Mouse (Mus musculus): Measurements from ENCODE around the gene Mettl23. TPM values are rescaled to one million over a fixed set of nuclear protein-coding genes. Genes with fewer than 3 reads are reported as not detected.
"Not testable (repeated sequence)": the region's sequence is repeated elsewhere in the genome, so short reads cannot be mapped to it uniquely, and the experiment has no call there.

Mettl23 gene
- polyA plus RNA-seq, 1 experiment from 2014 or later: 58.9 TPM

GRCm38 (mm10) chr11:116881440-116881839, 38.4 kb downstream of the Mettl23 start:
- no peak overlapping the region for H3K27ac ChIP-seq
- H3K27me3 ChIP-seq (ENCODE audit: insufficient read depth, poor library complexity, severe bottlenecking): peaks cover 17% of the 10 kb centered on the region
- H3K4me1 ChIP-seq: peaks cover 13% of the 10 kb centered on the region
- no peak for DNase-seq (ENCODE audit: low spot score)
- H3K4me3 ChIP-seq: no peak overlapping the region
- H3K9me3 ChIP-seq: no peaks in the 10 kb centered on the region
- H3K36me3 ChIP-seq: no peaks in the 10 kb centered on the region
- WGBS: 82% methylated on average over 5 of the region's 5 CpGs

DNA sequence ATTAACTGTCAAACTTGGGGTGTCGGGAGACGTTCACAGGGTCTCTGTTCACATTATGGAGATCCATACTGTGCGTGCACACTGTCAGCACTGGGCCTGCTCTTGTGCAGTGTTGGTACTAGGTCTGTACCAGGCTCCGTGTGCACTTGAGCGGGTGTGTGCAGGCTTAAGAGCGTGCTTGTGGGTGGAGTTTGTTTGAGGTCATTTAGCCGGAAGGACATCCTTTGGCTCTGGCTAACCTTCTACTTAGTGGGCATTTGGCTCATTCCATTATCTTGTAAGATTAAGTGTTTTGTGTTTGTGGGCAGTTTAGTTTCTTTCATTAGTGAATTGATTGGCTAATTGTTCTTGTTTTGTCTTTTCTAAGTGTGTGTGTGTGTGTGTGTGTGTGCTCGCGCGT, 39.4 kb downstream of the Mettl23 start:
- Histone ChIP-seq H3K9me3 (no peaks in the 10 kb centered on the region), H3K4me3 (no peak overlapping the region), H3K27me3 (ENCODE audit: insufficient read depth, poor library complexity, severe bottlenecking) (peaks cover 27% of the 10 kb centered on the region), H3K36me3 (no peaks in the 10 kb centered on the region), H3K4me1 (peaks cover 13% of the 10 kb centered on the region), H3K27ac (no peak overlapping the region)
- 77% methylated on average over 10 of the region's 10 CpGs for WGBS
- no peak for DNase-seq (ENCODE audit: low spot score)

DNA sequence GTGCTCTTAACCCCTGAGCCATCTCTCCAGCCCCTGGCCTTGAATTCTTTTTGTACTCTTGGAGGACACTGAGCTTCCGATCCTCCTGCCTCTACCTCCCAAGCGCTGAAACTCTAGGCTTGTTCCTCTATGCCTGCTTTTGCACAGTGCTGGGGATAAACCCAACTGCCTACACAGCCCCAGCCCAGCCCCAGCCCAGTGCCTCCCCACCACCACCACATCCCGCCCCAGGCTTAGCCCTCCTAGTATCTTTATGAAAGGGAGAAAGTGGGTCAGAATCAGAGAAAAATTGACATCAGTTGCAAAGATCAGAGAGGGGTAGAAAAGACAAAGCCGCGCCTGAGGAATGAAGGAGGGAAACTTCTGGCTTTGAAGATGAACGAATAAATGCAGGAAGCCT, 41.0 kb downstream of the Mettl23 start:
- Histone ChIP-seq H3K27me3 (ENCODE audit: insufficient read depth, poor library complexity, severe bottlenecking) (peaks cover 36% of the 10 kb centered on the region), H3K36me3 (no peaks in the 10 kb centered on the region), H3K4me1 (peaks cover 13% of the 10 kb centered on the region), H3K27ac (no peak overlapping the region), H3K4me3 (no peak overlapping the region), H3K9me3 (no peaks in the 10 kb centered on the region)
- DNase-seq (ENCODE audit: low spot score): no peak
- 86% methylated on average over 6 of the region's 6 CpGs for WGBS

- WGBS: 5% methylated on average over 27 of the region's 28 CpGs
- 0 out of 2 replicates have a peak overlapping the region, but pooled peaks have one; percentile 22 for H3K27ac ChIP-seq
- H3K4me1 ChIP-seq: peaks cover 13% of the 10 kb centered on the region
- peaks cover 43% of the 10 kb centered on the region for H3K27me3 ChIP-seq (ENCODE audit: insufficient read depth, poor library complexity, severe bottlenecking)
- no peaks in the 10 kb centered on the region for H3K36me3 ChIP-seq
- H3K4me3 ChIP-seq: peak overlapping the region; percentile 52
- H3K9me3 ChIP-seq: no peaks in the 10 kb centered on the region
- peak; percentile 83 for DNase-seq (ENCODE audit: low spot score)
Observed at GRCm38 (mm10) chr11:116885275-116886151, 42.4 kb downstream of the Mettl23 start.

DNA sequence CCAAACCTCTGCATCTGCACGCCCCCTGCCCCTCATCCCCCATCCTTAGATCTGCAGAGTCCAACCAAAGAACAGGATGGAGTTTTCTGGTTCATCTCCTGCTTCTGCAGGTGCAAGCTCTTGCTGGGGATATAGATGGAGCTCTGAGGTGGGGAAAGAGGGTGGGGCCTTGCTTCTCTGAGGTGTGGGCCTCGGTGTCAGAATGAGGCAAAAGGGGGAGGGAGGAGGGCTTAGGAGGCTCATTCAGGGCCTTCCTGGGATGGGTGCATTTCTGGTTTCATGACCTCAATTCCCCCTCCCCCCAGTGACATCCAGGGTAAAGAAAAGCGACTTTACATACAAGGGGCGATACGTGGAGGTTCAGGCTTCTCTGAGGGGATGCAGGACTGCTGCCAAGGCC, 44.1 kb downstream of the Mettl23 start:
- H3K4me3 ChIP-seq: no peak overlapping the region
- no peaks in the 10 kb centered on the region for H3K9me3 ChIP-seq
- no peak overlapping the region for H3K27ac ChIP-seq
- WGBS: 55% methylated on average over 5 of the region's 5 CpGs
- no peaks in the 10 kb centered on the region for H3K36me3 ChIP-seq
- no peak for DNase-seq (ENCODE audit: low spot score)
- H3K27me3 ChIP-seq (ENCODE audit: insufficient read depth, poor library complexity, severe bottlenecking): peaks cover 46% of the 10 kb centered on the region
- peaks cover 13% of the 10 kb centered on the region for H3K4me1 ChIP-seq

DNA sequence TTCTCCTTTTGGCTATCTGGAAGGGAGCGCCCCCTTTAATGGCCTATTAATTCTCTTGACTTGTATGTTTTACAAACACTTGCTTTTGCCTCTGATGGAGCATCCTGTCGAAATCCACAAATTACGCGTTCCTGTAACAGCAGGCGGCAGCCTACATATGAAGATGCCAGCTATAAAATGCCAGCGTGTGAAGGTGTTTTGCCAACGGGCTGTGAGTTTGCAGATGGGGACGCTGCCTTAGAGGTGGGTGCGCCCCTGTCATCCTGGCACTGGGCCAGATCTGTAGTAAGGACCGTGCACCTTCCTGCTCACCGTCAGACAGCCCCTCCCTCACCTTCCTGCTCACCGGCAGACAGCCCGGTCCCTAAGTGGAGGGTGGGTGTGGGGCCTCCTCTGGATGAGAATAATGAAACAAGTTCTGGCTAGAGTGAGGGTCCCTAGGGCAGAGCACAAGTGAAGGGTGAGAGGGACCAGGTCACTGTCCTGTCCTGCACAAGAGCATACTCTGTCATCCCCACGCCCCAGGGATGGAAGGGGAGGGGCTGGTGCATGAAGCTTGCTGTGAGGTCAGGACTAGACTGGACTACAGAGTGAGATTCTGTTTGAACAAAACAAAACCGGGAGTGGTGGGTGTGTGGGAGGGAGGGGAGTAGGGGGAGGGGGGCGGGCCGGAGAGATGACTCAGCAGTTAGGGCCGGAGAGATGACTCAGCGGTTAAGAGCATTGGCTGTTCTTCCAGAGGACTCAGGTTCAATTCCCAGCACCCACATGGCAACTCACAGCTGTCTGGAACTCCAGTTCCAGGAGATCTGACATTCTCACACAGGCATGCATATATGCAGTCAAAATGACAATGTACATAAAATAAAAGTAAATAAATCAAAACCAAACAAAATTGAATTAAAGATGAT, 50.7 kb downstream of the Mettl23 start:
- no peaks in the 10 kb centered on the region for H3K9me3 ChIP-seq
- H3K27ac ChIP-seq: no peak overlapping the region
- 72% methylated on average over 19 of the region's 19 CpGs for WGBS
- H3K36me3 ChIP-seq: no peaks in the 10 kb centered on the region
- DNase-seq (ENCODE audit: low spot score): no peak
- H3K4me1 ChIP-seq: peaks cover 14% of the 10 kb centered on the region
- peaks cover 14% of the 10 kb centered on the region for H3K27me3 ChIP-seq (ENCODE audit: insufficient read depth, poor library complexity, severe bottlenecking)
- H3K4me3 ChIP-seq: no peak overlapping the region

DNA sequence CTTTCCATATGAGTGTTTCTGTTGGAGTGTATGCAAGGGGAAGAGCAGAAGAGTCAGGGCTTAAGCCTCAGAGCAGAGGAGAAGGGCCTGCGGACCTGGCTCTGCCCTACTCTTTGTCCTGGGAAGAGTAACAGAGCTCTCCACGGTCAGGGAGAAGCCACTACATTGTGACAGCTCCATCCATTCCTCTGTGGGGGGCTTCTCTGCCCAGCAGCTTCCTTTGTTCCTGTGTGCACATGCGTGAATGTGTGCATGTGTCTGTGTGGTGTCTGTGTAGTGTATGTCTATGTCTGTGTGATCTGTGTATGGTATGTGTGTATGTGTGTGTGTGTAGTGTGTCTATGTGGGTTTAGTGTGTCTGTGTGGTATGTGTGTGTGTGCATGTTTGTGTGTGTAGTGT, 52.3 kb downstream of the Mettl23 start:
- Histone ChIP-seq H3K9me3 (no peaks in the 10 kb centered on the region), H3K36me3 (no peaks in the 10 kb centered on the region)
- 90% methylated on average over 3 of the region's 3 CpGs for WGBS

GRCm38 (mm10) chr11:116899247-116899646, 56.2 kb downstream of the Mettl23 start:
- Histone ChIP-seq H3K9me3 (no peaks in the 10 kb centered on the region), H3K4me1 (peaks cover 13% of the 10 kb centered on the region), H3K27ac (no peak overlapping the region), H3K4me3 (no peak overlapping the region), H3K27me3 (ENCODE audit: insufficient read depth, poor library complexity, severe bottlenecking) (peaks cover 17% of the 10 kb centered on the region; the same call in 1 of the 2 replicates), H3K36me3 (no peaks in the 10 kb centered on the region)
- 90% methylated on average over 12 of the region's 12 CpGs for WGBS
- no peak for DNase-seq (ENCODE audit: low spot score)

More for the DNA sequence above, 52.3 kb downstream of the Mettl23 start:
- H3K4me1 ChIP-seq: peaks cover 17% of the 10 kb centered on the region
- peaks cover 12% of the 10 kb centered on the region for H3K27me3 ChIP-seq (ENCODE audit: insufficient read depth, poor library complexity, severe bottlenecking)
- no peak overlapping the region for H3K27ac ChIP-seq
- no peak overlapping the region for H3K4me3 ChIP-seq
- DNase-seq (ENCODE audit: low spot score): no peak

- Histone ChIP-seq H3K27me3 (ENCODE audit: insufficient read depth, poor library complexity, severe bottlenecking) (peaks cover 39% of the 10 kb centered on the region), H3K4me1 (peaks cover 16% of the 10 kb centered on the region)
- H3K27ac ChIP-seq; H3K4me3 ChIP-seq; H3K9me3 ChIP-seq; DNase-seq (ENCODE audit: low spot score); H3K36me3 ChIP-seq: not testable (repeated sequence)
- WGBS: 86% methylated on average over 10 of the region's 10 CpGs
Observed at GRCm38 (mm10) chr11:116902588-116902987, 59.5 kb downstream of the Mettl23 start.

Other genes starting within 250 kb of the Mettl23 start
- gene Rhbdf2, start 216.3 kb upstream of the Mettl23 start, polyA plus RNA-seq (2016; fragmentation: Nextera tagmentation; extraction: Ambion mirVana): 6.7 and 8.7 TPM in 2 replicates
- 0.60 and 0.78 TPM in 2 replicates for gene Prcd, start 189.7 kb upstream of the Mettl23 start, polyA plus RNA-seq (2016; fragmentation: Nextera tagmentation; extraction: Ambion mirVana)
- gene Cygb, start 189.0 kb upstream of the Mettl23 start, polyA plus RNA-seq (2016; fragmentation: Nextera tagmentation; extraction: Ambion mirVana): 1.0 and 2.8 TPM in 2 replicates
- not detected in 2 replicates for gene St6galnac1, start 67.8 kb upstream of the Mettl23 start, polyA plus RNA-seq (2016; fragmentation: Nextera tagmentation; extraction: Ambion mirVana)
- gene Mxra7, start 15.2 kb upstream of the Mettl23 start, polyA plus RNA-seq (2016; fragmentation: Nextera tagmentation; extraction: Ambion mirVana): 13.2 and 17.9 TPM in 2 replicates
- gene Jmjd6, start 171 bp downstream of the Mettl23 start, polyA plus RNA-seq (2016; fragmentation: Nextera tagmentation; extraction: Ambion mirVana): 89.1 and 114 TPM in 2 replicates
- gene Mfsd11, start 9.2 kb downstream of the Mettl23 start, polyA plus RNA-seq (2016; fragmentation: Nextera tagmentation; extraction: Ambion mirVana): 27.0 and 27.1 TPM in 2 replicates
- 577 and 728 TPM in 2 replicates for gene Srsf2, start 9.8 kb downstream of the Mettl23 start, polyA plus RNA-seq (2016; fragmentation: Nextera tagmentation; extraction: Ambion mirVana)
- gene Mgat5b, start 75.6 kb downstream of the Mettl23 start, polyA plus RNA-seq (2016; fragmentation: Nextera tagmentation; extraction: Ambion mirVana): 0.38 and 1.1 TPM in 2 replicates